ENCODE assay signal across 17 mouse cellular contexts in the genomic region with DNA sequence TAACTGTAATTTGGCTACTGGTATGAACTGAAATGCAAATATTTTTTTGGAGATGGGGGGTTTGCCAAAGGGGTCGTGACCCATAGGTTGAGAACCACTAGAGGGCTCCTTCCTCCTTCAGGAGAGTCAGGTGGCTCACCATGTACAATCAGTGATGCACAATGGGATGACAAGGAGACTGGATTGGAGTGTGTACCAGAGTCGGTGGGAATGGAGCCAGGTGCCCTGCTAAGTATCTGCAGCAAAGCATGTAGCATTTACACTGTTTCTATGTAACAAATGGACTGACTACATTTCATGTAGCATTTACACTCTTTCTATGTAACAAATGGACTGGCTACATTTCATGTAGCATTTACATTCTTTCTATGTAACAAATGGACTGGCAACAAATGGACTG.
"Had no signal": no experiment of that assay in that cellular context is flagged by ENCODE, and none has a peak within 500 bp of the region (broad histone marks: within the 10 kb centered on the region; RNA-seq: fewer than 3 reads in every experiment).

No protein-coding gene starts in this region.

- H3K27ac ChIP-seq: left cerebral cortex, adult 2 months; limb, embryonic 10.5 days; liver, embryonic 15.5 days; midbrain, embryonic 10.5 days; neural tube, embryonic 15.5 days; stomach, embryonic 15.5 days had no signal

- H3K9me3 ChIP-seq: limb, embryonic 10.5 days; liver, embryonic 15.5 days; midbrain, embryonic 10.5 days; neural tube, embryonic 15.5 days; stomach, embryonic 15.5 days had no signal

- DNase-seq: kidney, adult 9 months; kidney, postnatal 10 days; kidney, postnatal 4 days; lung, embryonic 14.5 days; lung, postnatal 10 days; lung, postnatal 4 days; midbrain, embryonic 14.5 days; thymus, adult 18-20 months; thymus, postnatal 14 days had no signal

- H3K4me1 ChIP-seq: liver, embryonic 15.5 days had no signal

- H3K36me3 ChIP-seq: liver, embryonic 15.5 days had no signal

- H3K4me2 ChIP-seq: liver, embryonic 11.5 days; liver, embryonic 15.5 days; lung, embryonic 14.5 days; neural tube, embryonic 15.5 days; stomach, embryonic 15.5 days had no signal

- H3K4me3 ChIP-seq: left cerebral cortex, adult 2 months; limb, embryonic 10.5 days; liver, embryonic 15.5 days; midbrain, embryonic 10.5 days; myocyte; neural tube, embryonic 15.5 days; stomach, embryonic 15.5 days had no signal

- H3K9ac ChIP-seq: liver, embryonic 15.5 days; lung, embryonic 14.5 days; neural tube, embryonic 15.5 days; stomach, embryonic 15.5 days had no signal

- H3K27me3 ChIP-seq: liver, embryonic 15.5 days; neural tube, embryonic 15.5 days; stomach, embryonic 15.5 days had no signal
